Mouse (Mus musculus) brain, adult 2 months (tissue): Measurements from ENCODE around the gene Gpr84.

Source experiments
- DNase-seq: peaks from one replicate; pipeline ENCODE4 v3.0.0; 2011; ENCODE audit warnings: low read depth, low spot score

The Gpr84 gene

DNA sequence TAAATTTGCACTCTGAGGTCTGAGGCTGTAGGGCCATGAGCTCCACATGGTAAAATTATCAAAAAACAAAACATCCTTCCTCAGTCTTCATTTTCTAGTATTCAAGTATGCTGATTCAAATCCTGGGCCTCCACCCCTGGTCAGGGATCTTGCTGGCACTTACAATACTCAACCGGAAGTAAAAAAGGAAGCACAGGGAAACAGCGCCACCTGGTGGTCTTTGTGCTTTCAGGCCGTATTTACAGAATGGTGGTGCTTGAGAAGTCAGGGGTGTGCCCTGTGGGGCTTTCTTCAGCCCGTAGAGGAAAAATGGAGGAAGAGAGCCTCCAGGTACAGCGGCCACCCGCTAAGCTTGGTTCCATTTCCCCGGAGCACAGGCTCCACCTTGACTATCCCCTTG is 3.3 kb downstream of the Gpr84 start:
- DNase-seq = peak; percentile 97

DNA sequence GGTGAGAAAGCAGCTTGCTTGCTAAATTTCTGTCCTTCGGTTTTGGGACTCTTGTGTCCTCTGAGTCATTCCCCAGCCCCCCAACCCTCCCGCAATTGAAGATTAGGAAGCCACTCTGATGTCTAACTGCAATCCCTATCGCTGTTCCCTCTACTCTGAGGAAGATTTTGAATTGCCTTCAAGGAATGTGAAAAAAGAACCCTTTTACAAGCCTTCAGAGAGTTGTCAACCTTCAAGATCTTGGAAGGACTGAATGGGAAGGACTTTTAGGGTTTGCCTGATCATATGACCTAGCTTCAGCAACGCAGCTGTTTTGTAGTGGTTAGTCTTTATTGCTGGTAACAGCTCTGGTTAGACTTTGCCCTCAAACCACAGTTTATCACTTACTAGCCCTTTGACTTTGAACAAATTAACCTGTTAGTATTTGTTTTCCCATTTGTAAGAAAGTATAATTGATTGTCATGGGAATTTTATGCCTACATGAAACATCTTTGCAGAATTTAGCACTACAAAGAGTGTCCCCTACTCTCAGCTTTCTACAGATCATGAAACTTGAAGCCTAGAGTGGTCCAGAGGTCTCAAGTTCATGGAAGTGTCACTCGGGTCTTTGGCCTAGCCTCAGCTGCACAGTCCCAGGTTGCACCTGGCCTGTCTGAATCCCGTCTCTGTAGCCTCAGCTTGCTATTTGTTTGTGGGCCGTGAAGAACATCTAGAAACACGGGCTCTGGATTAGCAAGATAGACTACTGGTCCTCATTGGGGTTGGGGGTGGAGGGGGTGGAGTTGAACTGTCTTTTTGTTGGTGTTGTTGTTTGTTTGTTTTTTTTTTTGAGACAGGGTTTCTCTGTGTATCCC is 4.4 kb downstream of the Gpr84 start:
- DNase-seq = peak; percentile 50

DNA sequence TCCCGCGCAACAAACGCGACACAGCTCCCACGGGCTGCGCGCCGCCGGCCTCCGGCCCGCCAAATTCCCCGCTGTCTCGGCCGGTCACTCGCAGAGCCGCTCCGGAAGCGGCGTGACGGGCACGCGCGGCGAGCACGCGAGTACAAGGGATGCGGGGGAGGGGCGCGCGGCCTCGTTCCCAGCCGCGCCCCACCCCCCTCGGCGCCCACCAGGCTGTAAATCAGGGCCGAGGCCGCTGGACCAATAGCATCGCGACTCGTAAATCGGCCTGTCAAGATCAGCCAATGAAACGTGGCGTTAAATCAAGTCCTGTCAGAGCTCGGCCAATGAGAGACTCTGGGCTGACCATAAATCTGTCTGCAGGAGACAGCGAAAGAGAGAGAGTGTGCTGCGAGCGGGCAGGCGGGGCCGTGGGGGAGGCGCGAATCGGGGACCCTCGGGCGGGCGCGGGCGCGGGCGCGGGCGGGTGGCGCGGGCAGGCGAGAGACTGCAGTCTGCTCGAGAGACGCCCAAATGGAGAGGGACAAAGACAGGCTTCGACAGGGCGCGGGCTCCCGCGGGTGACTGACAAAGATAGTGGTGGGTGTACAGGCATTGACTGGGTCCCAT is 5.2 kb downstream of the Gpr84 start:
- peak; percentile 100 for DNase-seq

DNA sequence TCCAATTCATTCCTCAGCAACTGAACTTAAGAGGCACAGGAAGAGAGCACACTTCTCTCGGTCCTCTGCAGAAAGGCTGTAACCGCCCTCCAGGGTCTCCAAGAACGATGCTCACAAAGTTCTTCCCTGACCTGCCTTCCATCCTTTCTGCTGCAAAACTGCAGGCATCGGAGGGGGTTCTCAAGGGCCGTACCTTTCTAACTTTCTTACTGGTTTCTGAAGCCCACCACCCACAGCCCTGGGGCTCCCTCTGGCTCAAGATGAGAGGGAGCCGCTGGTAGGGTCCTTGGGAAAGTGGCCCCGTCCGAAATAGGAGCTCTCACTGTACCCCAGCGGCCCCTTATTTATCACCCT is 5.8 kb downstream of the Gpr84 start:
- DNase-seq = no peak

DNA sequence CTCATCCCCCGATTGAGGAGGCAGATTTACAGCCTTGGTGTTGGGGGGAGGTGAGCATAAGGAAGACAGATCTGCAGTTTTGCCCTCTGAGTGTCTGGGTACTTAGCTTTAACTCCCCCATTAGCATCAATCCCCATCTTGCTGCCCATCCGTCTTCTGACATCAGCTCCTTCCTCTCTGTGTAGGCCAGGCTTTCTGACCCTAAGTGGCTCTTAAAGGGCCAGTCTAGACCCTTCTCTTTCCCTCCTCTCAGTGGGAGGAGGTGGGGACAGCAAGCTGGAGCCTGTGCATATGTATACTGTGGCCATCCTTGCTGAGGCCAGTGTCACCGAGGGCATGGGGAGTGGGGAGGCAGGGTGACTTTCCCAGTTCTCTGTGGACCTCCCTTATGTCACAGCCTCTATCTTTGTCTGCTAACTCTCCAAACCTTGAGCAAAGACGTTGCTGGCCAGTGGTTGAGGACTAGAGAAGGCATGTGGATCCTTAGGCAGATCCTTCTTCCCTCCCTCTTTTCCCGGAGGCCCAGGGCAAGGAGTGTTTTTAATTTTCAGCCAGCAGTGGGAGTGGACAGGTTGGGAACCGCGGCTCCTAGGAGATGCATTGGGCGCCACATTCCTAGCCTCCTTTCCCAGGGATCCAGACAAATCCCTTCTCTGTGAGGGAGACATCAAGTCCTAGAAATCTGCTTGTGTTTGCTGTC is 6.3 kb downstream of the Gpr84 start:
- peak; percentile 48 for DNase-seq

DNA sequence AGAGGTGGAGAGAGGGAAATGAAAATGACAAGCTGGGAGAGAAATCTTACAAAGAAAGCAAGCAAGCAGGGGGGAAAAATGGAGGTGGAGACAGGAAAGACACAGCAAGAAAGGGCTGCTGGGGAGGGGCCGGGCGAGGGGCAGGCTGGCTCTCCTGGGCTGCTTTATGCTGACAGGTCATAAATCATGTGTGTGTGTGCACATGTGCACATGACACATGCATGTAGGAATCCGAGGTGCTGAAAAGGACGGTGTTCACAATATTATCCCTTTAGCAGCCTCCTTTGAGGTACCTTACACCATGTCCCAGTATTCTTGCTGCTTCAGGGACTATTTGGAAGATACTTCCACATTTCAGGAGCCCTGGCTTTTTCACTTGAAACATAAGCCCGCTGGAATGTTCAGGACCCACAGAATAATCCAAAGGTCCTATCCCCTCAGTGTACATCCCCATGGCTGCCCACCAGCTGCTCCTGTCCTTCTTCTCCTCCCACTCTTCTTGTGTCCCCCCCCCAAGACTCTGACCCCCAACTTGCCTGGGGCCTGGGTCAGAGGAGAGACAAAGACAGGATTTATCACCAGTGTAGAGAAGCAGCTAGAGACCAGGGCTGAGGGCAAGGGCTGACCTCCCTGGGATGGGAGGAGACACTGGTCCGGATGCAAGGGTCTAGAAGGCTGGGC is 7.9 kb downstream of the Gpr84 start:
- DNase-seq = no peak

DNA sequence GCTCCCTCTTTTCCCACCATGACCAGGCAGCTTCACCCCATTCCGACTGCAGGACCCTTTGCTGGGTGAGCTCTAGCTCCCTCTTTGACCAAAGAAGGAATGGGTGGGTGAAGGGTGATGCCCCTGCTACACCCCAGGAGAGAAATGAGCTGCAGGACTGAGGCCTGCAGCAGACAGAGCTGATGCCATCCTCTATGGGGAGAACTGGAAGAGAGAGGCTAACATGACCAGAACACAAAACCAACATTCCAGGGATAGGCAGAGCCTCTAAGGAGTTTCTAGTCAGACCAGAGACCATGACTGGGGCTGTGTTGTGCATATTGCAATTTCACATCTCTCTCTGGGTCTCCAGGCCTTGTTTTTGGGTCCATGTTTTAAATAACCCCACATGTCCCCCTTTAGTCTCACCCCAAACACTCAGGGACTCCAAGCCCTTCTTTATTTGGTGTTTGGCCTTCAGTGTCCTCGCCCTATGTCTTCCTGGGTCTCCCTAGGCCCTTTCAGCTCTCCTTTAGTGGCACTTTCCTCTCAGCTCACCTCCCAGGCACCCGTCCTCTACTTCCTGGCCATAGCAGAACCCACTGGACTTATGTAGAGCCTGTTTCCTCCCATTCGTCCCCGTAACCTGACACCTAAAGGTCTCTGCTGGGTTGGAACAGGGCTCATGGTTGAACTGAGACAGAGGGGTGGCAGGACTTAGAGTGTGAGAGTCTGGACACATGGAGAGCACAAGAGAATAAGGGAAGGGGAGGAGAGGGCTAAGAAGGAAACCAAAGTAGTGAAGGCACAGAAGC is 8.7 kb downstream of the Gpr84 start:
- no peak for DNase-seq

DNA sequence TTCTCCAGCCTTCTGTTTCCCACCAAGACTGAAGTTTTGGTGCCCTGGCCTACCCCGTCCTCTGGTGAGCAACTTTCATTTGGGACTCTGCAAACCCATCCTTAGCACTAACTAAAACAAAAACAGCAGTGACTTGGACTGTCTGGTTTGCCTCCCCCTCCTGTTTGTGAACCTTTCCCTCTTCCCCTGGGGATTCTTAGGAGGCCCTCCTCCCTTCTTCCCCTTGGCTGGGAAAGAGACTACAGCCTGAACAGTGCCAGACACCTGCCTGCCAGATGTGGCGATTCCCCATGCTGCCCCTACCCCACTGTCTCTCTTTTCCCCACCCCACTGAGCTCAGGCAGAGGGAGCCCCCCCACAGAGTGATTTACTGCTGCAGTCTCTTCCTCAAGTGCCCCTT is 9.4 kb downstream of the Gpr84 start:
- DNase-seq = no peak

DNA sequence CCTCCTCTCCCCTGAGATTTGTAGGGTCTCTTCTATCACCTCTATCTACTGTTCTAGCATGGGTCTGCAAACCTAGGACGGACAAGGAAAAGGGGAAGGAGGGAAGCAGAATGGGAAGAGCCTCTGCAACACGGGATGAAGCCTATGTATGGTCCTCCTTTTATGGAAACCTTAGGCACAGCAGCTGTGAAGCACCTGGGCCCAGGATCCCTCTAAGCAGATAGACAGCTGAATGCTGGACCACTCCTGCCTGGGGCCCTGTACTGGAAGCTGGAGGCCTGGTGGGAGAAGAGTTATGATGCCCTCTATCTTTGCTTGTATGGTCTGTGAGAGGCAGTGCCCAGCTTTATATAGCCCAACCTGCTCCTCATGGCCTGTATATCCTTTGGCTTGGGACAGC is 9.9 kb downstream of the Gpr84 start:
- DNase-seq = no peak

DNA sequence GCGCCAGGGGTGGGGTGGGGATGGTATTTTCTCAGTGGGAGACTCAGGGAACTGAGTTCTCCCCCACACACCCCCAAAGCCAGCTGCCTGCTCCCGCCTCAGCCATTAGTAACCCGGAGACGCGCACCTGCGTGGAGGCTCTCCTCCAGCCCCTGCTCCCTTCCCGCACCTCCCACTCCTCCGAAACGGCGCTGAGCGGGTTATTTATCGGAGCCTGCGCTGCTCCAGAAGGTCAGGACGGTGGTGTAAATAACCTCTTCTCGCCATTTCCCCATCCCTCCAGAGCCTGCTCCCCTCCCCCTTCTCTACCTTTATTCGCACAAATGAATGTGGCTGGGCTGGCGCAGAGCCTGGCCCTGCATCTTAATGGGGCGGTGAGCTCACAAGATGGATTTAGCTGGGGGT is 10.3 kb downstream of the Gpr84 start:
- peak; percentile 80 for DNase-seq

DNA sequence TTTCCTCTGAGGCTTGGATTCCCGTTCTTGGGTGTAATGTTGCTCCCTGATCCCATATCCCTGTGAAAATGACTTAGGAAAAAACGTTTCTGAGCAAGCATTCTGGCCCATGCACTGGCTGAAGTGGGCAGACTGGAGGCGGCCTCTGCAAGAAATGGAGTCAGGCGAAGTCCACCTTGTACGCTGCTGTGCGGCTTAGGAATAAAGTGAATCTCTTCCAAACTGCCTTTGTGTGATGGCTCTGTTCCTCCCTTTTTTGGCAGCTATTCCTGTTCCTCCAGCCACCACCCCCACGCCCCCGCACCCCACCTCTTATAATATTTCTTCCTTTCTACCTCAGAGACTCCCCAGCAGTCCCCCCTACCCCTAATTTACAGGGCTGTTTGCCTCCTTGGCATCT is 10.8 kb downstream of the Gpr84 start:
- DNase-seq = peak; percentile 55

DNA sequence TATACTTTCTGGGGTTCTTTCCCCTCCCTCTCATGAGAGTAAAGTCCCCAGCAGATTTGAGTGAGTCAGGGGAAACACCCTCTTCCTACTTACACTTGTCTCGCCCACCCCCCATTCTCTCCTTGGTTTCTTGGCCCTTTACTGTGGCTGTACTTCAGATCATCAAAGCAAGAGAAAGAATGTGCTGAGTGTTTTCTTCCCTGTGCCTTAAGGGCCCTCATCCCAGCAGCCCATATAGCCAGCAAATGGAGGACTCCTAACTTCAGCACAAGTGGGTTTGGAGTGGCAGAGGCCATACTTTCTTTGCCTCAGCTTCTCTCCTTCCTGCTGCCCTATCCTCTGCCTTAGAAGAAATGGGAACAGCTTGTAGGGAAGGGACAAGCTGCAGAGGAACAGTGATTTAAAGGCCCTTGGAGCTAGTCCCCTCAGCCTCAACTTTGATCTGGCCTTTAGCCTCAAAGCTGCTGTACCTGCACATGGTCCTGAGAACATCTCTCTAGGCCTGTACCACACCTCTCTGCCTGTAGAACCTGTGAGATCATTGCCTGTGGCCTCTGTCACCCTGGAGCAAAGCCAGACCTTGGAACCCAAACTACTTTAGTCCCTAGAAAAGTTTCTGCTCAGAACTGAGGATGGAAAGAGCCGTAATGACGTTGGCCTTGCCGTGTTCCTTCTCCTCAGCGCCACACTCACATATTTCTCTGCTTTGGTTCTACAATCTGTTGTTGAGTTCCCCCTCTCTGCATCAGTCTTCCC is 11.4 kb downstream of the Gpr84 start:
- DNase-seq = no peak

DNA sequence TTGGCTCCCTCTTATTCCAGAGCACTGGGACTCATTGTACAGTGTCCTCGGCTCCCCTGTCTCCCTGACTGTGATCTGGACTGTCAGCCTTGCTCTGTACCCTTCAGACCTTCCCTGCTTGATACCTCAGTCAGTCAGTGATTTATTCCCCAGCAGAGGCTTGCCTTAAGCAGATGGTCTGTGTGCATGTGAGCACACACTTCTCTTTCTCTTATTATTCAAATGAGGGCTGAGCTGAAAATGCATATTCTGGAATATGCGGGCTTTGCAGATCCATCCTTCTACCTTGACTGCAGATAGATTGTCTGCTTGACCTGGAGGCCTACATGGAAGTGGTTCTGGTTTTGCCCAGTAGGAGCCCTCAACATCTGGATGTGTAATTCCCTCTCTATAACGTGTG is 12.4 kb downstream of the Gpr84 start:
- DNase-seq = no peak

DNA sequence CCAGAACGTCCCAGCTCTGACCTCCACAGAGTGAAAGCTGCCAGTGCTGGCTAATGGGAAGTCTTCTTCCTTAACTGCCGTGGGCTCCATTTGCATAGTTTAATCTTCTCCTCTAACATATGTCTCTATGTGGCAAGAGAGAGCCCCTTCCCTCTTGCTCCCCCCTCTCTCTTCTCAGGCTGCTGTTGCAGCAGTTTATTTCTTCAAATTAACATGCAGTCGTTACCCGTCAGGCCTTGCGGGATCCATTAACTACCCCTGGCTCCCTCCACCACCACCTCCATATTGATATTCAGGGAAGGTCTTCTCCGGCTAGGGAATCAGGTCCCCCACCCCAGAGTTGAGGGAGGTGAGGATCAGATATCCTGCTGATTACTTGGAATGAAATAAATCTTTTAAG is 13.1 kb downstream of the Gpr84 start:
- no peak for DNase-seq

DNA sequence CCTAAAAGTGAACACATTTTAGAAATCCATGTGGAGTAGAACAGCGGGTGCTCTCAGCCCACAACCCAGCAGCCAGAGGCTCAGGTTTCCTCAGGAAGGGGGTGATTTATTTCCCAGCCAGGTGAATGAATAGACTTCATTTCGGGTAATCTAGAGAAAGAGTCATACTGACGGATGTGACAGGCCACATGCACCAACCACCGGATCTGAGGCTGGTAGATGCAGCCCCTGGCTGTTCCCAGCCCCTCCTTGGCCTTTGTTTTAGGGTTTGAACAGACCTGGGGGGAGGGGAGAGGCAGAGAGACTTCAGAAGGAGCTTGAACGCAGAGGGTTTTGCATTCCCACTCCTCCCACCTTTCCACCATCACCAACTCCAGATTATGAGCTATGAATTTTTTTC is 14.6 kb downstream of the Gpr84 start:
- no peak for DNase-seq

DNA sequence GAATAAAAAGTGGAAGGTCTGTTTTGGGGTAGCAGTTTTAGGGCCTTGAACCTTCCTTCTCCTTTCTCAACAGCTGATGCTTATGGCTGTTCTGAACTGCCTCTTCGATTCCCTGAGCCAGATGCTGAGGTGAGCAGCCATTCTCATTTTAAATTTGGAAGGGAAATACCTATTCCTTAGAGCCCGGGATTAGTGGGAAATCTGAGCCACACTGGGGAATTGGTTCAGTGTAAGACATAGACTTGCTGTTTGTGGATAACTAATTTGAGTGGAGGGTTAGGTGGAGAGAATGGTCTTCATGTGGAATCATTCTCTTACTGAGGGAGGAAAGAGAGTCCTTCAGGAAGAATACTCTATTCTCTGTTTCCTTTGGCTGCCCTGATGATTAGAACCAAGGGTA is 15.8 kb downstream of the Gpr84 start:
- DNase-seq = no peak

DNA sequence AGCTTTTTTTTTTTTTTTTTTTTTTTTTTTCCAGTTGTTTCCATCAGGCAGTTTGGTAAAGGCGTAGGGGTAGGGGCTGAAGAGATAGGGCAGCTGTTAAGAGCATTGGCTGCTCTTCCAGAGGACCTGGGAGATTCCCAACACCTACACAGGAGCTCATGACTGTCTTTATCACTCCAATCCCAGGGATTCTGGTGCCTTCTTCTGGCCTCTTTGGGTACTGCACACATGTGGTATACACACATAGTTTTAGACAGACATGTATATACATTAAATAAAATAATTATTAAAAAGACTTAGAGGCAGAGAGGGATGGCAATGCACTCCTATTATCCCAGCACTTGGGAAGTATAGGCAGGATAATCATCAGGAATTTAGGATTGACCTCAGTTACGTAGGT is 17.0 kb downstream of the Gpr84 start:
- no peak for DNase-seq

DNA sequence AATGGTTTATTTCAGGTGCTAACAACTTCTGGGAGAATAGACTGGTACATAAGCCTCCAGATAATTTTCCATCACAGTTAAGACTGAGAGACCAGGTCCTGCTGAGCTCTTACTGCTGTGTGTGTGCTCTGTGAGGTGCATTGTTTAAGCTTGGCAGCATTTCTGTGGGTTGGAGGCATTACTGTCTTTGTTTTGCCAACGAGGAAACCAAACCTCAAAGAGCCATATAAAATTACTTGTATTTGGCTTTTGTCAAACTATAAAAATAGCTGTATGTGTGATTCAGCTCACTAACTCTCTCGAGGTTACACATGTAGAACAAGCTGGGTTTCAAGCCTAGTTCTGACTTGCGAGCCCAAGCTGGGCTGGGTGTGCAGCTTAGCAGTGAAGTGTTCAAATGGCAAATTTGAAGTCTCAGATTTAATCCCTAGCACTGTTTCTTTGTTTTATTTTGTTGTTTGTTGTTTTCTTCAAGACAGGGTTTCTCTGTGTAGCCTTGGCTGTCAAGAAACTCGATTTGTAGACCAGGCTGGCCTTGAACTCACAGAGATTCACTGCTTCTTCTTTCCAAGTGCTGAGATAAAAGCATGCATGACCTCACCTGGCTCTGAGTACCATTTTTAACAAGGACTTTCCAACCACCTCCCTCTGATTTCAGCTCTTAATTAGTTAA is 17.6 kb downstream of the Gpr84 start:
- peak; percentile 47 for DNase-seq

DNA sequence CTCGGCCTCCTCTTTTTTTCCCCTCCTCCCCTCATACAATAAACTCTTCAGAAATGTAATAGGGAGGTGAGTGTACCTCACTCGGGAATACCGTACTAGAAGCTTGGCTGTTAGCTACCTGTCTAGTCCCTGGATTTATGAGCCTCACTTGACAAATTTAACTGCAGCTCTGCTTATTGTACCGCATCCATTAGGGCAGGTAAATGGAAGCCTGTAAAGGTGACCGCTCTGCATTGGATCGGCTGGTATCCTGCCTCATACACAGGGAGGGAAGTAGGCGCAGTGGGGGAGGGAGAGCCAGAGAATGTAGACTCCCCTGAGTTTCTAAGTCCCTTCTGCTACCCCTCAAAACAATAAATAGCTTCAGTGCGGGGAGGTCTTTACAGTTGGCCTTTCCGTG is 19.6 kb downstream of the Gpr84 start:
- no peak for DNase-seq

DNA sequence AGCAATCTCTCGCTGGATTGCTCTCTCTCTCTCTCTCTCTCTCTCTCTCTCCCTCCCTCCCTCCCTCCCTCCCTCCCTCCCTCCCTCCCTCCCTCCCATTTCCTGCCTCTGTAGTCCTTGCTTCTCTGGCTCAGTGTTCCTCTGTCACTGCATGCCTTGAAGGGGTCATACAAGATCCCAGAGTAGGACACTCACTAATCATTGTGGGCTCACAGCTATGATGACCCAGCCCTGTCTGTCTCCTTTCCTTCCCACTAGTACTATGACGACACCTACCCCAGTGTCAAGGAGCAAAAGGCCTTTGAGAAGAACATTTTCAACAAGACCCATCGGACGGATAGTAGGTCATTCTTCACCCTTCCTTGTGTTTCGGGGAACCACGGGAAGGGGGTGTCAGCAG is 20.0 kb downstream of the Gpr84 start:
- DNase-seq = no peak
